38 mouse cellular contexts compared by ENCODE assay signal in genomic region chr14:78319000-78319399, GRCm38 (mm10). TPM values are rescaled to one million over a fixed set of nuclear protein-coding genes. Genes with fewer than 3 reads are reported as not detected.
"Had no signal": no experiment of that assay in that cellular context is flagged by ENCODE, and none has a peak within 500 bp of the region (broad histone marks: within the 10 kb centered on the region; RNA-seq: fewer than 3 reads in every experiment).

No protein-coding gene starts in this region.

- H3K36me3 ChIP-seq: limb, embryonic 10.5 days; limb, embryonic 12.5 days; limb, embryonic 13.5 days; limb, embryonic 15.5 days; liver, embryonic 12.5 days; liver, embryonic 13.5 days; liver, embryonic 15.5 days; lung, embryonic 15.5 days; midbrain, embryonic 10.5 days; midbrain, embryonic 12.5 days; midbrain, embryonic 13.5 days; midbrain, embryonic 15.5 days had no signal

- H3K27ac ChIP-seq: left cerebral cortex, adult 2 months; limb, embryonic 10.5 days; limb, embryonic 12.5 days; limb, embryonic 13.5 days; limb, embryonic 15.5 days; liver, embryonic 12.5 days; liver, embryonic 13.5 days; liver, embryonic 14.5 days; liver, embryonic 15.5 days; lung, embryonic 15.5 days; macrophage; midbrain, embryonic 10.5 days; midbrain, embryonic 12.5 days; midbrain, embryonic 13.5 days; midbrain, embryonic 15.5 days had no signal

- H3K4me3 ChIP-seq: left cerebral cortex, adult 2 months; limb, embryonic 10.5 days; limb, embryonic 12.5 days; limb, embryonic 13.5 days; limb, embryonic 15.5 days; liver, embryonic 12.5 days; liver, embryonic 13.5 days; liver, embryonic 15.5 days; lung, embryonic 15.5 days; megakaryocyte, embryonic 14.5 days; midbrain, embryonic 10.5 days; midbrain, embryonic 12.5 days; midbrain, embryonic 13.5 days; midbrain, embryonic 15.5 days; myocyte had no signal

- H3K9ac ChIP-seq: limb, embryonic 12.5 days; limb, embryonic 13.5 days; limb, embryonic 15.5 days; liver, embryonic 12.5 days; liver, embryonic 13.5 days; liver, embryonic 14.5 days; liver, embryonic 15.5 days; liver, postnatal 0 days; lung, embryonic 14.5 days; lung, embryonic 15.5 days; midbrain, embryonic 12.5 days; midbrain, embryonic 13.5 days; midbrain, embryonic 15.5 days had no signal

- ATAC-seq: liver, embryonic 12.5 days; liver, postnatal 0 days; lung, postnatal 0 days; midbrain, embryonic 13.5 days; midbrain, embryonic 15.5 days; midbrain, embryonic 16.5 days had no signal

- DNase-seq: left cerebral cortex, postnatal 4 days; liver; liver, embryonic 13.5 days; liver, postnatal 0 days; lung, adult 18-20 months; lung, adult 2 months; lung, embryonic 14.5 days; lung, postnatal 10 days; lung, postnatal 14 days; lung, postnatal 36 days; lung, postnatal 4 days; midbrain, embryonic 14.5 days had no signal

- H3K9me3 ChIP-seq: limb, embryonic 10.5 days; limb, embryonic 12.5 days; limb, embryonic 13.5 days; limb, embryonic 15.5 days; liver, embryonic 12.5 days; liver, embryonic 13.5 days; liver, embryonic 15.5 days; lung, embryonic 15.5 days; megakaryocyte, embryonic 14.5 days; midbrain, embryonic 10.5 days; midbrain, embryonic 12.5 days; midbrain, embryonic 13.5 days; midbrain, embryonic 15.5 days had no signal

- H3K27me3 ChIP-seq: limb, embryonic 12.5 days; limb, embryonic 13.5 days; limb, embryonic 15.5 days; liver, embryonic 12.5 days; liver, embryonic 13.5 days; liver, embryonic 15.5 days; lung, embryonic 15.5 days; midbrain, embryonic 12.5 days; midbrain, embryonic 13.5 days; midbrain, embryonic 15.5 days had no signal

- H3K4me1 ChIP-seq: limb, embryonic 10.5 days; limb, embryonic 12.5 days; limb, embryonic 13.5 days; limb, embryonic 15.5 days; liver, embryonic 12.5 days; liver, embryonic 13.5 days; liver, embryonic 15.5 days; lung, embryonic 15.5 days; megakaryocyte, embryonic 14.5 days; midbrain, embryonic 10.5 days; midbrain, embryonic 12.5 days; midbrain, embryonic 13.5 days; midbrain, embryonic 15.5 days had no signal

- H3K4me2 ChIP-seq: limb, embryonic 12.5 days; limb, embryonic 13.5 days; limb, embryonic 15.5 days; liver, embryonic 11.5 days; liver, embryonic 12.5 days; liver, embryonic 13.5 days; liver, embryonic 15.5 days; lung, embryonic 14.5 days; lung, embryonic 15.5 days; midbrain, embryonic 11.5 days; midbrain, embryonic 12.5 days; midbrain, embryonic 13.5 days; midbrain, embryonic 15.5 days had no signal

RNA-seq across cellular contexts. Expression of gene Tnfsf11, which starts 11.2 kb away (rescaled TPM):
- total RNA-seq: left cerebral cortex, adult 2 months; left cerebral cortex, postnatal 36 days; left cerebral cortex, postnatal 4 days; megakaryocyte progenitor cell, adult 5-6 weeks; megakaryocyte-erythroid progenitor cell, adult 5-6 weeks; monocyte, adult 5-6 weeks had no signal
- polyA plus RNA-seq: limb, embryonic 11.5 days; limb, embryonic 12.5 days; liver, adult 2 months; liver, postnatal 0 days; macrophage; midbrain, embryonic 10.5 days; midbrain, embryonic 14.5 days; midbrain, embryonic 16.5 days had no signal
